Mouse (Mus musculus) MEL-GATA-1-ER (cell line): ENCODE measurements around the gene Pou4f1.
"Not testable (repeated sequence)": the region's sequence is repeated elsewhere in the genome, so short reads cannot be mapped to it uniquely, and the experiment has no call there.

ENCODE experiments used
- DNase-seq: peaks from one replicate; pipeline ENCODE4 v3.0.0-alpha.2; 2012; ENCODE audit warnings: low read depth; ENCODE audit errors: extremely low read depth

Gene Pou4f1

GRCm38 (mm10) chr14:104467966-104468622, at the start of gene Pou4f1:
Pou4f1 (minus strand) TSS chr14:104467999.
- peak; percentile 53 for DNase-seq

GRCm38 (mm10) chr14:104511664-104512063, 43.9 kb upstream of the Pou4f1 start:
- DNase-seq: no peak

- DNase-seq: not testable (repeated sequence)
Observed at GRCm38 (mm10) chr14:104502761-104503160, 35.0 kb upstream of the Pou4f1 start.

GRCm38 (mm10) chr14:104479751-104480150, 12.0 kb upstream of the Pou4f1 start:
- DNase-seq: no peak

- DNase-seq: no peak
Observed at GRCm38 (mm10) chr14:104478593-104478992, 10.8 kb upstream of the Pou4f1 start.

GRCm38 (mm10) chr14:104477616-104478015, 9.8 kb upstream of the Pou4f1 start:
- no peak for DNase-seq

GRCm38 (mm10) chr14:104475438-104475837, 7.6 kb upstream of the Pou4f1 start:
- peak; percentile 36 for DNase-seq

- DNase-seq: no peak
Observed at GRCm38 (mm10) chr14:104468623-104468970, 798 bp upstream of the Pou4f1 start.

GRCm38 (mm10) chr14:104467133-104467965, 450 bp downstream of the Pou4f1 start:
- DNase-seq: peak; percentile 26

GRCm38 (mm10) chr14:104466557-104466956, 1.2 kb downstream of the Pou4f1 start:
- no peak for DNase-seq

- no peak for DNase-seq
Observed at GRCm38 (mm10) chr14:104465483-104466235, 2.1 kb downstream of the Pou4f1 start.

- DNase-seq: no peak
Observed at GRCm38 (mm10) chr14:104464841-104465240, 3.0 kb downstream of the Pou4f1 start.

GRCm38 (mm10) chr14:104463631-104464250, 4.1 kb downstream of the Pou4f1 start:
- no peak for DNase-seq

- DNase-seq: no peak
Observed at GRCm38 (mm10) chr14:104461286-104462240, 6.2 kb downstream of the Pou4f1 start.

- no peak for DNase-seq
Observed at GRCm38 (mm10) chr14:104460325-104461285, 7.2 kb downstream of the Pou4f1 start.

GRCm38 (mm10) chr14:104459513-104460111, 8.2 kb downstream of the Pou4f1 start:
- no peak for DNase-seq

- DNase-seq: no peak
Observed at GRCm38 (mm10) chr14:104458728-104459512, 8.9 kb downstream of the Pou4f1 start.
